Mouse (Mus musculus) cerebellum, postnatal 4 days (tissue): ENCODE measurements around the gene Mup1.
"Not testable (repeated sequence)": the region's sequence is repeated elsewhere in the genome, so short reads cannot be mapped to it uniquely, and the experiment has no call there.

Source experiments
- DNase-seq, 2 experiments: peaks; one replicate each; pipeline ENCODE4 v3.0.0; 2022; ENCODE audit warnings: low spot score in 2 of 2, mixed read lengths in 1 of 2

Gene Mup1

DNA sequence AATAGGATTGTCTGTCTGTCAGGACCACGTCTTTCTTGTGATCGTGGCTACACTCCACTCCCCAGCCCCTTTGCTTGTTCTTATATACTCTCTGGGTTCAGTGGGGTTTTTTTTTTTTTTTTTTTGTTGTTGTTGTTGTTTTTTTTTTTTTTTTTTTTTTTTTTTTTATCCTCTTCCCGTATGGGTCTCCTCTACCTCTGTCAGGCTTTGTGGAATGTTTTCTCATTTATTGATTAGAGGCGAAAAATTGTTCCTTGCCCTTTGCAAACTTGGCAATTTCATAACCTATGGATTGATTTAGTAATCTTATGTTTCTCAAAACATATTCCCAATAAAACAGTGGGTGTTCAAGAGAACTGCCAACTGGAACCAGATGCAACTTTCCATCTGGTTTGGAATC lies at the start of gene Mup1:
TSS of gene Mup1 (minus strand) at position 101 of the 400 bp plus-strand sequence.
- DNase-seq, result not testable (repeated sequence)
